Mouse (Mus musculus) central nervous system, embryonic 11.5 days (tissue): ENCODE data around the gene Tmem240. TPM values are rescaled to one million over a fixed set of nuclear protein-coding genes. Genes with fewer than 3 reads are reported as not detected.

Source experiments
- polyA plus RNA-seq: library from polyadenylated mRNA; depleted of rRNA; stranded (reverse); fragments of >200 nt; gene quantifications from 2 replicates; pipeline ENCODE4 v1.2.3, GENCODE M21; 2012; rRNA removed

Gene Tmem240
- 3.4 and 3.6 TPM in 2 replicates for polyA plus RNA-seq

DNA sequence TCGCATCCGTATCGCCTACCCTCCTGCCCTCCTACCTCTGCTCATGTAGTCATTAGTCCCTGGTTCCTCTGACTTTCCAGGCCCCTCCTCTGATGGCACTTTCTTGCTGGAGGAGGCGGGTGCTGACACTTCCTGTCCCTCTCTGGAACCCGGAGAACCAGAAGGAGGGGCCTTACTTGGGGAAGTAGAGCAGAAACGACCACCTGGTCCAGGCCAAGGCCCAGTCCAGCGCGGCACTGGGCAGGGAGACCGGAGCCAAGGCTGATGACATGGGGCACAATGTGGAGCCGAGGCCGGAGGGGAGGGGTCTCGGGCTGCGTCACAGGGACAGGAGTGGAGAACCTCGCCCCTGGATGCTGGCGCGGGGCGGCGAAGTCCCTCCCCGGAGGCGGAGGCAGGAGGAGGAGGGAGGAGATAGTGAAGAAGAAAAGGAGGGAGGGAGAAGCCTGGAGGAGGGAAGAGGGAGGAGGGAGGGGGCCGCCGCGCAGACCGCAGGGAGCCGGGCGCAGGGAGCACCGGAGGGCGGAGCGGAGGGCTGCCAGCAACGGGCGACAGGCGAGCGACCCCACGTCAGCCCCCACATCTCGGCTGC lies at the start of gene Tmem240:
Gene Tmem240 (plus strand): TSS at position 451 of the 592 bp plus-strand sequence.

DNA sequence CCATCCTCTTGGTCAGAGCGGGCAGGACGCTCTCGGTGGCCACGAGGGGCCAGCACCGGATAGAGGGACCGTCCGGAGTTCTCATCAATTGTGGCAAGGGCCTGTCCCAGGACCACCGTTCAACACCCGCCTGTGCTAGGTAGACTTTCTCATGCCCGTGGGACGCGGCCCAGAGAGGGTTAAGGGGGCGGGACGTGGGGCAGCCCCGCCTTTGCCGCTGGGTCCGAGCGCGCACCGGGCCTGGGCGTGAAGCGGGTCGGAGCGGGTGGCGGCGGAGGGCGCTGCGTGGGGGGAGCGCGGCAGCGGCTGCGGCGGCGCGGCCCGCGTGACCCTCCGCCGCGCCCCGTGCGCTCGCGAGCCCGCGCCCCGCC lies 40.5 kb upstream of the Tmem240 start, which contains the start of gene Fndc10:
Gene Fndc10 (plus strand): TSS at position 232 of the 371 bp plus-strand sequence.

DNA sequence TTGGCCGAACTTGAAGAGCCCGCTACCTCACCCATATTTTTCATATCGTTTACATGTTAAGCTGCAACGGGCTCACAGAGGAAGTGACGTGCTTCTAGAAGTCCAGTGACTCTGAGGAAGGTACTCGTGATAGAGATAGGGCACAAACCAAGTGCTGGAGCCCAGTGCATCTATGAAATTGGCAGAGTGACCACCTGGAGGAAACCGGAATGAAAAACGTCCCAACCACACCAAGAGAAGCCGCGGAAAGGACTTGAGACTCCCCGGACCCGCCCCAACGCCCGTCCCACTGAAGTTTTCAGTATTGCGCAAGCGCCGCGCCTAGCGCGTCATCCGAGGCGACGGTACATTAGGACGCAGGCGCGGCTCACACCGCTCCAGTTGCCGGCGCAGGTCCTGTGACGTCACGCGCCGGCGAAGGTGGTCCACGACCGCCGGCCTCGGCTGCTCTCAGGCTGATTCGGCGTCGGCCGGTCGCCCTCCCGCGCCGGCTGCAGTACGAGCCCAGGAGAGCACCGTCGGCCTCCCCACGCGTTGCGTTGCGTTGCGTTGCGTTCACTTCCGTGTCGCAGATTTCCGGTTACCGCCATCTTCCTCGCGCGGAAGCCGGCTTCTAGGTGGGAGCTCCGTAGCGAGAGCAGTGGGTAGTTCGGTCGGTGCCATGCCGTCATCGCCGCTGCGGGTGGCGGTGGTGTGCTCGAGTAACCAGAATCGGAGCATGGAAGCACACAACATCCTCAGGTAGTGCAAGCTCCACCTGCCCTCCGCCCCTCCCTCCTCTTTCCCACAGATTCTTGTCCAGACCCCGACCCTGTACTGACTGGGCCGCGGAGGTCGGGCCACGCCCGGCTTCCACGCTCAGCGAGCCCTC lies 29.6 kb upstream of the Tmem240 start, which contains the start of gene Ssu72:
Gene Ssu72 (plus strand): TSS at position 80 of the 871 bp plus-strand sequence.

DNA sequence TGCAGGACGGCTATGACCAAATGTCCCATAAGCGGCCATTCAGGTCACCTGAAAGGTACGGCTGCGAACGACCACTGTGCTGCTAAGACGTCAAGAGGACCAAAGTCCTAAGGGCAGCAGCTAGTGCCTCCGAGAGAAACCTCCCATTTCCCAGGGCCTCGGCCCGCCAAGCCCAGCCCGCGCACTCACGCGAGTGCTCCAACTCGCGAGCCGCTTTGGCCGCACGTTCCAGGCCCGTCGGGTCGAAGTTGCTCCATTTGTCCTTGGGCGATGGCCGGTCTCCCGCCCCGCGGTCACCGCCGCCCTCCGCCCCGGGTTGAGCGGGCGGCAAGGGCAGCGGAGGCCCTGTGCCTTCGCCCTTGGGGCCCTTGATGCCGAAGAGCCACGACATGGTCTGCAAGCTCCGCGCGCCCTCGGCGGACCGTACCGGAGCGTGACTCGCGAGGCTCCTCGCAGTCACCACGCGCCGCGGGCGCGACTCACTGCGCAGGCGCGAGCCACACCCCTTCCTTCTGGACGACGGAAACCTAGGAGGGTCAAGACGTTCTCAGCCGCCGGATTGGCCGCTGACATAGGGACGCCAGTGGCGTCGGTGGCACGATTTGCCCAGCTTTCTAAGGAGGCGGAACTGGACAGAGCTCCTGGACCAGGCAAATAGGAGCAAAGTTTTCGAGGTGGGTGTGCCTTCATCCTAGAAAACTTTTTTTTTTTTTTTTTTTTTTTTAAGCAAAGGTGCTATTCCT lies 26.2 kb downstream of the Tmem240 start, which contains the start of gene Atad3a:
Gene Atad3a (minus strand): TSS at position 481 of the 743 bp plus-strand sequence.

GRCm38 (mm10) chr4:155774280-155774754 lies 39.7 kb downstream of the Tmem240 start, which contains the start of gene Vwa1:
Gene Vwa1 (minus strand): TSS chr4:155774698.

DNA sequence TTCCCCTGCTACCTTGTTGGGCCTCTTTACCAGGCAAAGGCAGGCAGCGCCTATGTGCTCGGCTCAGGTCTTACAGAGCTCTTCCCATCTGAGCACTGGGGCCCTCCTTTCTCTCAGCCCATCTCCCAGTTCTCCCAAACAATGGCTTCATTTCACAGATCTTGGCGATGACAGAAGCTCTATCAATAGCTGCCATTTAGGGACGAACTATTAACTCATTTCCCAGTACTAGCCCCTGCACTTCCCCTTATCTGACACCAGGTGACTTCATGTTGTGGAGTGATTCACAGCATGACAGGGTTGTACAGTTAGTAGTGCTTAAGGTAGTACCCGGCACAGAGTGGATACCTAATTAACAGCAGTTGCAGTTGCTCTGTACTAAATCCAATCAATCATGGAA lies 51.2 kb downstream of the Tmem240 start, which contains the start of gene Tmem88b:
Gene Tmem88b (minus strand): TSS at position 56 of the 400 bp plus-strand sequence.

DNA sequence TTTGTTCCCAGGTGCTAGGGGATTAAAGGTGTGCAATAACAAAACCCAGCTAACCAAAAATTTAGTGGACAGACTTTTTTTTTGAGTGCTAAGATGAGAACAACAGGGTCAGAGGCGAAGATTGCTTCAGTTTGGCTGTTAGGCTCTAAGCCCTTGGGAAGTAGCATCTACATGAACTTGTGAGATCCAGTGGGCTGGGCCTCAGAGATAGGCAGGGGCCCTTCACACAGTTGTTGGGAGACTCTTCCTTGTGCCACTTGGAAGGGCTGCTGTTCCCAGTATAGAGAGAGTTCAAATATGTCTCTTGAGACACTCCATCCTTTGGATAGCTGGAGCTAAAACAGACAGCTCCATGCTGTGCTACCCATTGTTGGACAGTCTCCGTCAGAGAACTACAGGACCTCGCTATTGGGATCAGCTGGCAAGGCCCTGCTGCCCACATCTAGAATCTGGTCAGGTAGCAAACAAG lies 55.5 kb downstream of the Tmem240 start, which contains the start of gene Ankrd65:
Gene Ankrd65 (plus strand): TSS at position 419 of the 469 bp plus-strand sequence.

Other genes with a start within 250 kb of the Tmem240 start
- gene Gnb1, start 243.4 kb upstream of the Tmem240 start, polyA plus RNA-seq, result 415 and 660 TPM in 2 replicates
- gene Nadk, start 172.4 kb upstream of the Tmem240 start, polyA plus RNA-seq, result 64.9 and 76.5 TPM in 2 replicates
- 13.2 and 19.4 TPM in 2 replicates for gene Slc35e2, start 133.4 kb upstream of the Tmem240 start, polyA plus RNA-seq
- 71.0 and 114 TPM in 2 replicates for gene Cdk11b, start 109.9 kb upstream of the Tmem240 start, polyA plus RNA-seq
- gene Gm10563, start 89.4 kb upstream of the Tmem240 start, polyA plus RNA-seq, result not detected in 2 replicates
- gene Mmp23, start 81.4 kb upstream of the Tmem240 start, polyA plus RNA-seq, result 7.0 and 14.2 TPM in 2 replicates
- 42.1 and 53.8 TPM in 2 replicates for gene Mib2, start 65.6 kb upstream of the Tmem240 start, polyA plus RNA-seq
- 8.0 and 11.4 TPM in 2 replicates for gene Fndc10, start 40.5 kb upstream of the Tmem240 start, polyA plus RNA-seq
- 96.3 and 117 TPM in 2 replicates for gene Ssu72, start 30.0 kb upstream of the Tmem240 start, polyA plus RNA-seq
- 89.8 and 102 TPM in 2 replicates for gene Atad3a, start 26.3 kb downstream of the Tmem240 start, polyA plus RNA-seq
- gene Vwa1, start 39.9 kb downstream of the Tmem240 start, polyA plus RNA-seq, result 6.9 and 7.5 TPM in 2 replicates
- 0.50 and 0.83 TPM in 2 replicates for gene Tmem88b, start 51.1 kb downstream of the Tmem240 start, polyA plus RNA-seq
- not detected in 2 replicates for gene Ankrd65, start 55.6 kb downstream of the Tmem240 start, polyA plus RNA-seq
- gene Mrpl20, start 68.1 kb downstream of the Tmem240 start, polyA plus RNA-seq, result 69.9 and 120 TPM in 2 replicates
- 225 and 230 TPM in 2 replicates for gene Ccnl2, start 77.7 kb downstream of the Tmem240 start, polyA plus RNA-seq
- gene Aurkaip1, start 96.5 kb downstream of the Tmem240 start, polyA plus RNA-seq, result 126 and 135 TPM in 2 replicates
- gene Mxra8, start 104.9 kb downstream of the Tmem240 start, polyA plus RNA-seq, result 53.6 and 63.9 TPM in 2 replicates
- 61.8 and 67.7 TPM in 2 replicates for gene Dvl1, start 112.6 kb downstream of the Tmem240 start, polyA plus RNA-seq
- 0.34 and 0.48 TPM in 2 replicates for gene Tas1r3, start 128.6 kb downstream of the Tmem240 start, polyA plus RNA-seq
- gene Cptp, start 134.6 kb downstream of the Tmem240 start, polyA plus RNA-seq, result 8.5 and 16.8 TPM in 2 replicates
- gene Ints11, start 134.7 kb downstream of the Tmem240 start, polyA plus RNA-seq, result 60.0 and 67.2 TPM in 2 replicates
- gene Pusl1, start 157.0 kb downstream of the Tmem240 start, polyA plus RNA-seq, result 58.7 and 62.5 TPM in 2 replicates
- 44.4 and 50.6 TPM in 2 replicates for gene Acap3, start 157.0 kb downstream of the Tmem240 start, polyA plus RNA-seq
- gene Ube2j2, start 209.0 kb downstream of the Tmem240 start, polyA plus RNA-seq, result 112 and 120 TPM in 2 replicates
- gene C1qtnf12, start 227.5 kb downstream of the Tmem240 start, polyA plus RNA-seq, result 14.8 and 17.7 TPM in 2 replicates